Comparison of ENCODE assay signal across 8 mouse cellular contexts in the genomic region with DNA sequence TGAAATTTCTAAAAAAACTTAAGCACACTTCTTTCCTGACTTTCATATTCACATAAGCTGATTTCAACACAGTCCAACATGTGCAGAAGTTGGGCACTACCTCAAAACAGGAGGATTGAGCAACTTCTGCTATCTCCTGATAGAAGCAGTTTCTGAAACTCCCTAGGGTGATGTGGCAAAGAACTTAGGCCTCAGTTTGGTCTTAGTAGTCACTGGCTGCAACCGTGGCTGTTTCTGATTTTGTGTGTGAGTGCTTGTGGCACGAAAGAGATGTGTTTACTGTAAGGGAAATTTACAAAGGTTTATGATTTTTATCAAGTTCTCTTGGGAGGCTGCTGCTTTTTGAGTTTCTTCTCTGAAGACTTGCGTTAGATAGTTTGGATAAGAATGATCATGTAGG. TPM values are rescaled to one million over a fixed set of nuclear protein-coding genes. Genes with fewer than 3 reads are reported as not detected.
A peak's percentile ranks its signal among the peaks of the same experiment; 100 is the strongest.
DNase-seq lines count a peak whose midpoint lies in the region; ATAC-seq and TF ChIP-seq lines count a peak whose summit lies in the region.

No protein-coding gene starts in this region.

- ATAC-seq in granulocyte monocyte progenitor cell, adult 5-6 weeks (replicated peaks; ENCODE audit: poor library complexity, severe bottlenecking): peak; percentile 64
- ATAC-seq in intestine, postnatal 0 days: peak; percentile 72

- H3K36me3 ChIP-seq in intestine, postnatal 0 days (ENCODE audit: control insufficient read depth, insufficient read depth): no peaks in the 10 kb centered on the region
- no peaks in the 10 kb centered on the region; the same call in 1 of the 2 replicates for H3K36me3 ChIP-seq in small intestine, adult 2 months (ENCODE audit: control insufficient read depth, insufficient read depth, low read length)

- intact Hi-C loops in heart, postnatal 25 days (cut with DNase I): loop anchor here (2.0 to 5.0 kb wide), 3 partner anchors 69 to 117 kb away; a partner anchor contains a TSS

- no peaks in the 10 kb centered on the region for H3K9me3 ChIP-seq in intestine, postnatal 0 days (ENCODE audit: control insufficient read depth)

- H3K27me3 ChIP-seq in intestine, postnatal 0 days (replicated peaks; ENCODE audit: control insufficient read depth, insufficient read depth, low read length): no peaks in the 10 kb centered on the region
- no peaks in the 10 kb centered on the region for H3K27me3 ChIP-seq in small intestine, adult 2 months (ENCODE audit: control insufficient read depth, insufficient read depth, low read length)

- no peak for TF ChIP-seq CTCF in intestine, postnatal 0 days (IDR thresholded peaks at IDR 0.05; ENCODE audit: low read depth)
- TF ChIP-seq CTCF in small intestine, adult 2 months (IDR thresholded peaks at IDR 0.05; ENCODE audit: extremely low read depth, insufficient read length, insufficient replicate concordance, low read depth, low read length): no peak

- DNase-seq in heart, adult 11 months: peak; percentile 88
- no peak for DNase-seq in heart, postnatal 25 days (ENCODE audit: low spot score)
- peak; percentile 31 to 45 for DNase-seq in adrenal gland, postnatal 36 days
- DNase-seq in lung, postnatal 25 days (ENCODE audit: low spot score): peak; percentile 62
- DNase-seq in layer of hippocampus, adult 18-20 months (ENCODE audit: low spot score in 2 of 2): no peak

- H3K4me3 ChIP-seq in intestine, postnatal 0 days (ENCODE audit: low read depth, low read length): peak overlapping the region; percentile 85
- no peak overlapping the region; the same call in 1 of the 2 replicates for H3K4me3 ChIP-seq in small intestine, adult 2 months (ENCODE audit: low read depth, low read length)

- H3K4me1 ChIP-seq in intestine, postnatal 0 days (replicated peaks; ENCODE audit: control insufficient read depth, insufficient read depth, low read length): no peaks in the 10 kb centered on the region; the same call in 1 of the 2 replicates
- H3K4me1 ChIP-seq in small intestine, adult 2 months (ENCODE audit: control insufficient read depth, insufficient read depth, insufficient read length, low read length): peaks cover 3% of the 10 kb centered on the region; the same call in 1 of the 2 replicates

- WGBS in intestine, postnatal 0 days: 3% methylated on average over 3 of the region's 3 CpGs
- 3% methylated on average over 3 of the region's 3 CpGs for WGBS in small intestine, adult 2 months

- H3K4me2 ChIP-seq in intestine, postnatal 0 days (replicated peaks; ENCODE audit: low read depth): peak overlapping the region; percentile 84

- no peak for TF ChIP-seq POLR2A in small intestine, adult 2 months (IDR thresholded peaks at IDR 0.05; ENCODE audit: low read depth, low read length)

- H3K27ac ChIP-seq in intestine, postnatal 0 days (ENCODE audit: low read depth, low read length): peak overlapping the region; percentile 99
- H3K27ac ChIP-seq in small intestine, adult 2 months (ENCODE audit: insufficient read depth, low read depth, low read length): peak overlapping the region; percentile 93

- peak overlapping the region; percentile 90 for H3K9ac ChIP-seq in intestine, postnatal 0 days (ENCODE audit: low read depth, low read length)

RNA-seq across cellular contexts. Expression of a gene that starts 34.6 kb away (rescaled TPM):
- 10 to 100 TPM; 86.1 to 96.0 TPM for total RNA-seq in heart, postnatal 25 days (2021)
- 100 to 1,000 TPM; 107 to 159 TPM for total RNA-seq in adrenal gland, postnatal 36 days (2021)
- total RNA-seq in granulocyte monocyte progenitor cell, adult 5-6 weeks (2014; fragmentation: Nextera tagmentation): 86.2 and 124 TPM in 2 replicates
- total RNA-seq in granulocyte monocyte progenitor cell, adult 5-6 weeks (2017): 119 and 151 TPM in 2 replicates
- polyA plus RNA-seq in intestine, postnatal 0 days (2015; fragmentation: Nextera tagmentation; extraction: Ambion mirVana): 131 and 137 TPM in 2 replicates
- polyA plus RNA-seq in small intestine, adult 2 months (2012; rRNA removed): 21.9 and 37.8 TPM in 2 replicates
- 10 to 100 TPM; 44.2 to 48.4 TPM for total RNA-seq in layer of hippocampus, adult 18-20 months (2021)

Comparison
In these comparisons a context has a peak if more than half of its experiments do, and no peak if none do; other contexts are left out.
1. DNase-seq: peak in heart, adult 11 months (single experiment), adrenal gland, postnatal 36 days (2 of 2) and lung, postnatal 25 days (single experiment); none in heart, postnatal 25 days (single experiment) and layer of hippocampus, adult 18-20 months (0 of 2).